Mouse (Mus musculus): Measurements from ENCODE around the gene Olfr353. TPM values are rescaled to one million over a fixed set of nuclear protein-coding genes. Genes with fewer than 3 reads are reported as not detected.

Gene Olfr353
- not detected for total RNA-seq (2021)

- no peak for DNase-seq (ENCODE audit: low spot score)
- intact Hi-C loops (cut with DNase I), result no loop called here
Observed at GRCm38 (mm10) chr2:36892836-36893235, at the start of gene Olfr353. Gene Olfr353, minus strand, starts transcription at chr2:36892936.

GRCm38 (mm10) chr2:36936821-36937220 lies 44.1 kb upstream of the Olfr353 start, which contains the start of gene Olfr356:
Gene Olfr356, plus strand, starts transcription at chr2:36937121.
- intact Hi-C loops (cut with DNase I), result no loop called here
- no peak for DNase-seq (ENCODE audit: low spot score)

- no peak for DNase-seq (ENCODE audit: low spot score)
- intact Hi-C loops (cut with DNase I), result no loop called here
Observed at GRCm38 (mm10) chr2:36928797-36929196, 36.1 kb upstream of the Olfr353 start, which contains the start of gene Olfr355. Gene Olfr355, minus strand, starts transcription at chr2:36928897.

- no peak for DNase-seq (ENCODE audit: low spot score)
- intact Hi-C loops (cut with DNase I), result no loop called here
Observed at GRCm38 (mm10) chr2:36905380-36905779, 12.6 kb upstream of the Olfr353 start, which contains the start of gene Olfr354. Gene Olfr354, plus strand, starts transcription at chr2:36905680.

GRCm38 (mm10) chr2:36897114-36897513 lies 4.4 kb upstream of the Olfr353 start:
- no peak for DNase-seq (ENCODE audit: low spot score)
- intact Hi-C loops (cut with DNase I), result no loop called here

GRCm38 (mm10) chr2:36868160-36868559 lies 24.6 kb downstream of the Olfr353 start, which contains the start of gene Olfr352:
Gene Olfr352, plus strand, starts transcription at chr2:36868460.
- intact Hi-C loops (cut with DNase I), result no loop called here
- no peak for DNase-seq (ENCODE audit: low spot score)

- no peak for DNase-seq (ENCODE audit: low spot score)
- intact Hi-C loops (cut with DNase I), result no loop called here
Observed at GRCm38 (mm10) chr2:36862560-36862959, 30.2 kb downstream of the Olfr353 start, which contains the start of gene Olfr351. Gene Olfr351, minus strand, starts transcription at chr2:36862660.

GRCm38 (mm10) chr2:36846010-36846409 lies 46.7 kb downstream of the Olfr353 start, which contains the start of gene Olfr350:
Gene Olfr350, plus strand, starts transcription at chr2:36846310.
- intact Hi-C loops (cut with DNase I), result no loop called here
- no peak for DNase-seq (ENCODE audit: low spot score)

Other genes starting within 250 kb of the Olfr353 start
- gene Olfr346, start 207.1 kb downstream of the Olfr353 start, total RNA-seq (2021), result not detected
- not detected for gene Olfr347, start 161.0 kb downstream of the Olfr353 start, total RNA-seq (2021)
- gene Olfr348, start 108.7 kb downstream of the Olfr353 start, total RNA-seq (2021), result not detected
- gene Olfr50, start 102.4 kb downstream of the Olfr353 start, total RNA-seq (2021), result not detected
- gene Olfr3, start 75.9 kb downstream of the Olfr353 start, total RNA-seq (2021), result not detected
- gene Olfr350, start 46.6 kb downstream of the Olfr353 start, total RNA-seq (2021), result not detected
- not detected for gene Olfr351, start 30.3 kb downstream of the Olfr353 start, total RNA-seq (2021)
- gene Olfr352, start 24.5 kb downstream of the Olfr353 start, total RNA-seq (2021), result not detected
- gene Olfr354, start 12.7 kb upstream of the Olfr353 start, total RNA-seq (2021), result not detected
- not detected for gene Olfr355, start 36.0 kb upstream of the Olfr353 start, total RNA-seq (2021)
- gene Olfr356, start 44.2 kb upstream of the Olfr353 start, total RNA-seq (2021), result not detected
- gene Olfr357, start 100.9 kb upstream of the Olfr353 start, total RNA-seq (2021), result not detected
- not detected for gene Olfr358, start 116.4 kb upstream of the Olfr353 start, total RNA-seq (2021)
- not detected for gene Olfr360, start 172.8 kb upstream of the Olfr353 start, total RNA-seq (2021)
- gene Olfr361, start 196.4 kb upstream of the Olfr353 start, total RNA-seq (2021), result not detected
- gene Olfr362, start 225.0 kb upstream of the Olfr353 start, total RNA-seq (2021), result not detected
- not detected for gene Olfr364-ps1, start 246.4 kb upstream of the Olfr353 start, total RNA-seq (2021)